Mouse (Mus musculus): Measurements from ENCODE around the gene Glrp1.

DNA sequence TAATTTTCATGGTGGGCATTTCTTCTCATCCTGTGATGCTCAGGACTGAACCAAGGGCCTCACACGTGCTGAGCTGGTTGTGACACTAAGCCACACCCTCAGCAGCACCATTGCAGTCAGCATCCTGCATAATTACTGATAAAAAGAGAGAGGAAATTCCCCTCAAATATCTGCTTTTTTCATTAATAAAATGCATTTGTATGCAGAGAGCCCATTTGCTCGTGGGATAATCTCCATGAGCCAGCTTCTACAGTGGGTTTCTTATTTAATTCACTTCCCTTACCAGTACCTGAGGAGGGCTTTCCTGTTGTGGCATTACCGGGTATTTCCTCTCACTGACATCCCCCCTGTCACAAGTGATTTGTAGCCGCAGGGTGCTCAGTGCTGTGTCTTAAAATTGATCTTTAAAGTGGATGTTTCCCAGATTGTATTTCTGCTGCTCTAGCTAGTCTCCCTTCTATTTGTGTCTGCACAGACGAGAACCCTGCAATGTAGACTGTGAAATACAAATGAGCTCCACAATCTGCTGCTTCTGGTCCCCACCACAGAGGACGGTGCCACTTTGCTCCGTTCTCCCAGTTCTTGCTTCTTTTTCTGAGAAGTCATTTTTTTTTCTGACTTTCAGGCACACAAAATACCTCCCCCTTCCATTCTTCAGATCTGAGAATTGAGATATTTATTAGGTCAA lies 43.8 kb upstream of the Glrp1 start:
- TF ChIP-seq CTCF (IDR thresholded peaks at IDR 0.05; ENCODE audit: extremely low read depth, insufficient read depth, low read length) = no peak
- TF ChIP-seq POLR2A (IDR thresholded peaks at IDR 0.05; ENCODE audit: extremely low read depth, insufficient read depth, low read length) = no peak

Data from cortical plate, adult 2 months (tissue).